Mouse (Mus musculus) olfactory bulb, adult 2 months (tissue): Measurements from ENCODE around the gene Gpatch2.

ENCODE experiments used
- CTCF ChIP-seq: fragments of 200-500 bp; IDR thresholded peaks from 2 replicates; pipeline ENCODE4 v1.5.1; 2012; ENCODE audit warnings: low read depth, mild to moderate bottlenecking, low read length, moderate library complexity; ENCODE audit not compliant: insufficient read depth
- POLR2A ChIP-seq: fragments of 200-500 bp; IDR thresholded peaks from 2 replicates; pipeline ENCODE4 v1.6.1; 2012; ENCODE audit warnings: mild to moderate bottlenecking, low read depth, low read length, moderate library complexity; ENCODE audit not compliant: insufficient read depth

- TF ChIP-seq CTCF (no peak), POLR2A (no peak)
Measured at GRCm38 (mm10) chr1:187292395-187292749, 77.1 kb downstream of the Gpatch2 start.
